Mouse (Mus musculus): ENCODE data around the gene Parp1.

DNA sequence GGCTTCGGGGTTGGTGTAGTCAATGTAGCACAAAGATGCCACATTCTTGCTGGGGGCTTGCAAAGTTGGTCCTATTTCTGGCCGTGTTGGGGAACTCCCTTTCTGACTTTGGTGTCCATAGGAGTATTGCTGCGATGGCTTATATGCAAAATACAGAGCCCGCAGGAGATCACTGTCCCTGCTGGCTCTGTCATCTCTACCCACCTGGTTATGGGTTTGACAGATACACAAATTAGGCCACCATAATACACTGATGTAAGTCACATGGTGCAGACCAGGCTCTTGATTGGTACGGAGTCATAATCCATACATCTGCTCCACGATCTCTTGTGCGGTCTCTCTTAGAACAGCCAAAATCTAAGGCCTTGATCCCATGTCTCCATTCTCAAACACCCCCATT, 38.9 kb upstream of the Parp1 start:
- TF ChIP-seq CTCF (IDR thresholded peaks at IDR 0.05; ENCODE audit: low read depth) (no peak), EP300 (IDR thresholded peaks at IDR 0.05; ENCODE audit: low read depth) (no peak)
